Mouse (Mus musculus): ENCODE results near the gene Bex4.

DNA sequence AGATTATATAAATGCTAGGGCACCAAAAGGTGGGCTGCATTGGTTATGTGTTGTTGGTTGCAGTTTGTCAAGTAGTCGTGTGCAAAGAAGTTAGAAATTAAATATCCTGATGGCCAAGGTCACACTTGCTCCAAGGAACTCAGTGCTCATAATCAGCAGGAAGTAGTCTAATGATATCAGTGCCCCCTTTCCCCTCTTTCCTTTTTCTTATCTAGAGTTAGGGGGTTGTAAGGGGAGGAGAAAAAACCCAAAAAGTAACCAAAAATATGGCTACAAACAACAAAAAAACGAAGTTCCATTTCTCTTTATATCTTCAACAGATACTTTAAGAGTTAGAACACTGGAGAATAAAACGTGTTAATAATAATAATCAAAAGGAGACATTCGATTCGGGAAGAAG is 2.6 kb downstream of the Bex4 start:
- TF ChIP-seq CTCF (IDR thresholded peaks at IDR 0.05; ENCODE audit: control insufficient read depth, insufficient read depth, insufficient replicate concordance, low read depth, low read length) = no peak
- no peak for TF ChIP-seq POLR2A (IDR thresholded peaks at IDR 0.05; ENCODE audit: control insufficient read depth, low read depth, low read length)
